Mouse (Mus musculus): ENCODE results near the gene Accs.
A peak's percentile ranks its signal among the peaks of the same experiment; 100 is the strongest.

Gene Accs

GRCm38 (mm10) chr2:93790798-93791345, 58.9 kb downstream of the Accs start:
- no peak for DNase-seq

DNA sequence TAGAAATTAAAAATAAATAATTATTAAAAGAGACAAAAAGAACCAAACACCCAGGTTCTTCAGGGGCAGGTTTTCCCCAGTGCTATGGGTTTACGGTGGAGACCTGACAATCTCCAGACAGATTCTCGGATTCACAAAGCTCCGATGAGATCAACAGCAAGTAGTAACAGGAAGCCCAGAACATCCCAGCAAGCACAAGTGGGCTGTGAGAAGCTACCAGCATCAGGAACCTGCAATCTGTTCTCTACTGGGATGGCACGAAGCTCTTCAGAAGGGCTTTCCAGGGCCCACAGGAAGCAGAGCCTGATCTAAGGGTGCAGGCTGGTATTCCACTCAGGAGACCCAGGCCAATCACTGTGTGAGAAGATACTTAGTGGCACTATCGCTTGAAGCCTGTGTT, 61.2 kb downstream of the Accs start:
- no peak for DNase-seq

- DNase-seq: peak; percentile 52
These were observed 63.6 kb downstream of the Accs start for GRCm38 (mm10) chr2:93786175-93786574.

DNA sequence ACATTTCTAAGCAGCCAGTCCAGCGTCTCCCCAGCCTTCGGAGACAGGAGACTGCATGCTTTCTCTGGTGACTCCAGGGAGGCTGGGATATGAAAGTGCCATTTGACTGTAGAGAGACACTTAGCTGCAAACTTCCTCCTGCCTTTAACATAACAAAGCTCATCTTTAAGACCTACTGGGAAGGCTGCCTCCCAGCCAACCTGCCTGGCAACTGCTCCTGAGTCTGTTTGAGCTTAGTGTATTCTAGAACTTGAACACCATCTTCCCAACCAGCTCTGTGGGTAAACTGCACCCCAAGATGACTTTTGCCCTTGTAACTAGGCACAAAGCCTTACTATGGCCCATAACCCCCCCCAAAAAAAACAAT, 64.3 kb downstream of the Accs start:
- DNase-seq: no peak

DNA sequence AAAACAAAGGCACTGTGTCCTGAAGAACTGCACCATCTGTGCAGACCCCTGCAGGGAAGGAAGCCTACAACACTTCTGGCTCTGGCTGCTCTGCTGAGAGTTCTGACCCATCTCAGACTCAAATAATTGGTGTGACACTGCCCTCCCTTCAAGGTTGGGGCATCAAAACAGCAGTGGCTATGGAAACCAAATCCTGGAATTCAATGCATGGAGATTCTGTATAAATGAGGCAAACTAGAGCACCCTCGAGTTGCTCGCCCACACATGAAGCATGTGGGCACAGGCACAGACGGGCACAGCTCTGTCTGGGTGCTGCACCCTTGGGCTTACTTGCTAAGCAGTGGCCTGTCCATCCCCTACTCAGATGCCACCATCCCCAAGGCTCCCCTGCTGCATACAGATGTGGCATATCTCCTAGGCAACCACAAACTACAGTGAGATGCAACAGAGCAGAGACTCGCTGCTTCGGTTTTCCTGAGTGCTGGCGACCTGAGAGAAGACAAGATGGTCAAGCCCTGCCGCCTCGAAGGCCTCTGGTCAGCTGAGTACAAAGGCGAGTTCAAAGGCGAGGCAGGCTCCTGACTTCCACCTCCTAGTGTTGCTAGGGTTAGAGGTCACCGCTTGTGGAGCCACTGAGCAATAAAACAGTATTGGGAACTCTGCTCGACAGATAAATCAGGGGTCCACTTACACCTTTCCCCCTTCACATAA, 64.9 kb downstream of the Accs start:
- DNase-seq: no peak

DNA sequence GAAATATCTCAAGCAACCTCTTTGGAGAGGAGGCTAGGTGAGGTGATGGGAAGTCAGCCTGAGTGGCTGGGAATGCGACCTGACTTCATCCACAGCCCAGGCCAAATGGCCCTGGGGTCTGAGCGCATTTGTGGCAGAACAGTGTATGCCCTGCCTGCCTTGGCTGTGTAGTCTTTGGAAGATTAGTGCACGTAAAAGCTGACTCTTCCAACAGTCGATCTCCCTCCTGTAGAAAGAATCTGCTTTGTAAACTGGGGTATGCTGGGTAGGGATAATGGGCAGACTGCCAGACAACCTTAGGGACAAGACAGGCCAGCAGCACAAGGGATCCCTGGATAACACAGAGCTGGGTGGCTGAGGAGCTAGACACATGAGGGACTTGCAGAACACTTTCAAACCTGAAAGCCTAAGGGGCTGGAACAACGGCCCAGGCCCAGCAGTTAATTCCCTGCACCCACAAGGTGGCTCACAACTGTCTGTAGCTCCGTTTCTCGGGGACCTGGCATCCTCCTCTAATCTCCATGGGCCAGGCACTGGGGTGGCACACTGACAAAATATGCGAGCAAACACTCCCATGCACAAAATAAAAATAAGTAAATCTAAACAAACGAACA, 65.7 kb downstream of the Accs start:
- DNase-seq: no peak
